In the genomic region with DNA sequence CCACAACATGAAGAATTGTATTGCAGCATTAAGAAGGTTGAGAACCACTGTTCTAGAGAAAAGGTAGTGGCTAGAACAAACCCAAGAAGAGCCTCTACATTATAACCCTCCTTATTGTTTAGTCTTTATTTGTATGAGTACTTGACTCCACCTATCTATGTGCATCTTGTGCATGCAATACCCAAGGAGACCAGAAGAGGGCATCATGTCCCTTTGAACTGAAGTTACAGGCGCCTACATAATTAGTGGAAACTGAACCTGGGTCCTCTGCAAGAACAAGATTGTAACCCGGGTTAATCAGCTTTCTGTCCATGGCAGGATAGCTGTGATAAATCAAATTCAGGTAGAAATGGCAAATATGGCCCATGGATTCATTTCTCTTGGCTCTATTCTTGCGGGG, we compare ENCODE assay signal across 20 mouse cellular contexts. TPM values are rescaled to one million over a fixed set of nuclear protein-coding genes. Genes with fewer than 3 reads are reported as not detected.
DNase-seq lines count a peak whose midpoint lies in the region; ATAC-seq and TF ChIP-seq lines count a peak whose summit lies in the region.
"Had no signal": no experiment of that assay in that cellular context is flagged by ENCODE, and none has a peak within 500 bp of the region (broad histone marks: within the 10 kb centered on the region; RNA-seq: fewer than 3 reads in every experiment).

No protein-coding gene starts in this region.

- H3K4me3 ChIP-seq in heart, postnatal 0 days (ENCODE audit: low read depth, low read length): no peak overlapping the region
- H3K4me3 ChIP-seq in midbrain, postnatal 0 days (ENCODE audit: low read depth, low read length): no peak overlapping the region
- H3K4me3 ChIP-seq in midbrain, embryonic 10.5 days: no peak overlapping the region
- H3K4me3 ChIP-seq: embryonic facial prominence, embryonic 13.5 days; forebrain, embryonic 12.5 days; heart, embryonic 13.5 days; kidney, embryonic 15.5 days; limb, embryonic 13.5 days; neural tube, embryonic 13.5 days had no signal

- no peak overlapping the region for H3K9ac ChIP-seq in heart, postnatal 0 days (replicated peaks; ENCODE audit: low read depth, low read length)
- H3K9ac ChIP-seq in midbrain, postnatal 0 days (replicated peaks; ENCODE audit: low read length, poor library complexity, severe bottlenecking): no peak overlapping the region
- H3K9ac ChIP-seq: embryonic facial prominence, embryonic 13.5 days; forebrain, embryonic 12.5 days; heart, embryonic 13.5 days; kidney, embryonic 15.5 days; limb, embryonic 13.5 days; neural tube, embryonic 13.5 days had no signal

- H3K36me3 ChIP-seq in heart, postnatal 0 days (replicated peaks; ENCODE audit: control insufficient read depth, insufficient read depth, low read length): no peaks in the 10 kb centered on the region
- H3K36me3 ChIP-seq in midbrain, postnatal 0 days (ENCODE audit: insufficient read depth, low read length): no peaks in the 10 kb centered on the region
- no peaks in the 10 kb centered on the region for H3K36me3 ChIP-seq in midbrain, embryonic 10.5 days
- no peaks in the 10 kb centered on the region for H3K36me3 ChIP-seq in splenic B cell, adult 2 months (ENCODE audit: control insufficient read depth, insufficient read depth, low read length, poor library complexity, severe bottlenecking)
- H3K36me3 ChIP-seq: embryonic facial prominence, embryonic 13.5 days; forebrain, embryonic 12.5 days; heart, embryonic 13.5 days; kidney, embryonic 15.5 days; limb, embryonic 13.5 days; neural tube, embryonic 13.5 days had no signal

- TF ChIP-seq CTCF in heart, postnatal 0 days (IDR thresholded peaks at IDR 0.05; ENCODE audit: low read depth): peak; percentile 24
- peak; percentile 46 for TF ChIP-seq CTCF in midbrain, postnatal 0 days (IDR thresholded peaks at IDR 0.05)

- TF ChIP-seq EP300 in heart, postnatal 0 days (IDR thresholded peaks at IDR 0.05; ENCODE audit: low read depth): no peak

- H3K9me3 ChIP-seq in heart, postnatal 0 days (replicated peaks; ENCODE audit: control insufficient read depth, low read length): peaks cover 4% of the 10 kb centered on the region; the same call in 1 of the 2 replicates
- H3K9me3 ChIP-seq in midbrain, postnatal 0 days (ENCODE audit: low read length): no peaks in the 10 kb centered on the region
- peaks cover 5% of the 10 kb centered on the region; the same call in 1 of the 2 replicates for H3K9me3 ChIP-seq in midbrain, embryonic 10.5 days (replicated peaks)
- H3K9me3 ChIP-seq: heart, embryonic 13.5 days; kidney, embryonic 15.5 days had no signal

- WGBS in heart, postnatal 0 days: 86% methylated on average over 3 of the region's 3 CpGs
- 92% methylated on average over 3 of the region's 3 CpGs for WGBS in midbrain, postnatal 0 days
- WGBS in midbrain, embryonic 10.5 days: 88% methylated on average over 3 of the region's 3 CpGs

- H3K27ac ChIP-seq in heart, postnatal 0 days (ENCODE audit: low read depth): no peak overlapping the region
- H3K27ac ChIP-seq in midbrain, postnatal 0 days (ENCODE audit: low read depth, low read length): no peak overlapping the region
- H3K27ac ChIP-seq in midbrain, embryonic 10.5 days (replicated peaks): no peak overlapping the region
- H3K27ac ChIP-seq: embryonic facial prominence, embryonic 13.5 days; forebrain, embryonic 12.5 days; heart, embryonic 13.5 days; kidney, embryonic 15.5 days; limb, embryonic 13.5 days; neural tube, embryonic 13.5 days had no signal

- H3K4me1 ChIP-seq in heart, postnatal 0 days (ENCODE audit: control insufficient read depth, insufficient read depth): no peaks in the 10 kb centered on the region
- no peaks in the 10 kb centered on the region for H3K4me1 ChIP-seq in midbrain, postnatal 0 days (ENCODE audit: insufficient read depth, low read length)
- H3K4me1 ChIP-seq in midbrain, embryonic 10.5 days: no peaks in the 10 kb centered on the region
- H3K4me1 ChIP-seq: embryonic facial prominence, embryonic 13.5 days; forebrain, embryonic 12.5 days; heart, embryonic 13.5 days; limb, embryonic 13.5 days had no signal

- ATAC-seq in heart, postnatal 0 days (ENCODE audit: insufficient read depth, low read depth): no peak
- no peak for ATAC-seq in midbrain, postnatal 0 days (ENCODE audit: low FRiP score)

- DNase-seq in heart, postnatal 0 days (ENCODE audit: low spot score): no peak
- no peak for DNase-seq in heart, adult 18-20 months
- DNase-seq in midbrain, postnatal 0 days (ENCODE audit: low spot score): no peak
- DNase-seq in midbrain, embryonic 10.5 days (ENCODE audit: low spot score): no peak
- peak; percentile 13 for DNase-seq in MEL-GATA-1-ER (ENCODE audit: extremely low read depth, low read depth)
- DNase-seq in splenic B cell, adult 2 months (ENCODE audit: low read depth, low spot score): peak; percentile 15
- DNase-seq in ovary, postnatal 14 days (ENCODE audit: low spot score): no peak
- no peak for DNase-seq in kidney, postnatal 4 days
- DNase-seq: cerebellum, postnatal 25 days; gastrocnemius, postnatal 14 days; lung, postnatal 10 days; midbrain, embryonic 14.5 days; right cerebral cortex, adult 18-20 months; thymus, postnatal 25 days had no signal

- no peaks in the 10 kb centered on the region for H3K27me3 ChIP-seq in heart, postnatal 0 days (ENCODE audit: control insufficient read depth, insufficient read depth, low read length)
- no peaks in the 10 kb centered on the region for H3K27me3 ChIP-seq in midbrain, postnatal 0 days (ENCODE audit: insufficient read depth, low read length)
- H3K27me3 ChIP-seq in midbrain, embryonic 10.5 days (ENCODE audit: low read depth, poor library complexity, severe bottlenecking): no peaks in the 10 kb centered on the region
- H3K27me3 ChIP-seq in splenic B cell, adult 2 months (ENCODE audit: control insufficient read depth, insufficient read depth, low read length, poor library complexity, severe bottlenecking): no peaks in the 10 kb centered on the region; the same call in 1 of the 2 replicates
- H3K27me3 ChIP-seq: embryonic facial prominence, embryonic 13.5 days; forebrain, embryonic 12.5 days; heart, embryonic 13.5 days; limb, embryonic 13.5 days; neural tube, embryonic 13.5 days had no signal

- H3K4me2 ChIP-seq in heart, postnatal 0 days (ENCODE audit: low read depth, low read length): no peak overlapping the region
- H3K4me2 ChIP-seq in midbrain, postnatal 0 days (ENCODE audit: low read depth, low read length, poor library complexity, severe bottlenecking): no peak overlapping the region
- H3K4me2 ChIP-seq: embryonic facial prominence, embryonic 13.5 days; forebrain, embryonic 12.5 days; heart, embryonic 13.5 days; kidney, embryonic 15.5 days; limb, embryonic 13.5 days; neural tube, embryonic 13.5 days had no signal

RNA-seq across cellular contexts. Expression of a gene that starts 48.4 kb away (rescaled TPM):
- 10.6 and 21.2 TPM in 2 replicates for total RNA-seq in heart, postnatal 0 days (2014; rRNA removed; ENCODE audit: low replicate concordance)
- 13.2 and 14.5 TPM in 2 replicates for polyA plus RNA-seq in heart, postnatal 0 days (2015; fragmentation: Nextera tagmentation; extraction: Ambion mirVana)
- total RNA-seq in heart, adult 18-20 months (2021): 1 to 10 TPM; 2.9 to 3.0 TPM
- 13.8 and 19.6 TPM in 2 replicates for total RNA-seq in midbrain, postnatal 0 days (2014; rRNA removed)
- polyA plus RNA-seq in midbrain, postnatal 0 days (2015; fragmentation: Nextera tagmentation; extraction: Ambion mirVana): 23.6 and 24.9 TPM in 2 replicates
- polyA plus RNA-seq in midbrain, embryonic 10.5 days (2016; fragmentation: Nextera tagmentation; extraction: Ambion mirVana): 87.7 and 106 TPM in 2 replicates

RNA-seq across cellular contexts. Expression of a gene that starts 59.2 kb away (rescaled TPM):
- total RNA-seq in heart, postnatal 0 days (2014; rRNA removed; ENCODE audit: low replicate concordance): 57.5 and 68.0 TPM in 2 replicates
- polyA plus RNA-seq in heart, postnatal 0 days (2015; fragmentation: Nextera tagmentation; extraction: Ambion mirVana): 47.8 and 49.8 TPM in 2 replicates
- total RNA-seq in heart, adult 18-20 months (2021): 10 to 100 TPM; 17.2 to 23.7 TPM
- total RNA-seq in midbrain, postnatal 0 days (2014; rRNA removed): 0.77 TPM in 1 of 2 replicates, not detected in the other
- polyA plus RNA-seq in midbrain, postnatal 0 days (2015; fragmentation: Nextera tagmentation; extraction: Ambion mirVana): 0.41 and 0.74 TPM in 2 replicates
- 0.98 and 2.3 TPM in 2 replicates for polyA plus RNA-seq in midbrain, embryonic 10.5 days (2016; fragmentation: Nextera tagmentation; extraction: Ambion mirVana)
- polyA plus RNA-seq: embryonic facial prominence, embryonic 13.5 days; forebrain, embryonic 12.5 days; limb, embryonic 13.5 days; midbrain, embryonic 14.5 days; neural tube, embryonic 13.5 days had no signal

Comparison
In these comparisons a context has a peak if more than half of its experiments do, and no peak if none do; other contexts are left out.
1. DNase-seq: peak in MEL-GATA-1-ER (single experiment) and splenic B cell, adult 2 months (single experiment); none in heart, postnatal 0 days (single experiment), heart, adult 18-20 months (0 of 2), midbrain, postnatal 0 days (single experiment), midbrain, embryonic 10.5 days (single experiment), ovary, postnatal 14 days (single experiment) and kidney, postnatal 4 days (0 of 2).
2. RNA of a gene that starts 59.2 kb away (total RNA-seq): 57.5 to 68.0 TPM in heart, postnatal 0 days and 17.2 to 23.7 TPM in heart, adult 18-20 months; 0.77 TPM in midbrain, postnatal 0 days; every median in the first group is over 10 times any median in the second.